Mouse (Mus musculus): ENCODE measurements around the gene Olfr711. TPM values are rescaled to one million over a fixed set of nuclear protein-coding genes. Genes with fewer than 3 reads are reported as not detected.
"Not testable (repeated sequence)": the region's sequence is repeated elsewhere in the genome, so short reads cannot be mapped to it uniquely, and the experiment has no call there.

Olfr711 gene
- not detected in 2 replicates for total RNA-seq (2012; rRNA removed)

DNA sequence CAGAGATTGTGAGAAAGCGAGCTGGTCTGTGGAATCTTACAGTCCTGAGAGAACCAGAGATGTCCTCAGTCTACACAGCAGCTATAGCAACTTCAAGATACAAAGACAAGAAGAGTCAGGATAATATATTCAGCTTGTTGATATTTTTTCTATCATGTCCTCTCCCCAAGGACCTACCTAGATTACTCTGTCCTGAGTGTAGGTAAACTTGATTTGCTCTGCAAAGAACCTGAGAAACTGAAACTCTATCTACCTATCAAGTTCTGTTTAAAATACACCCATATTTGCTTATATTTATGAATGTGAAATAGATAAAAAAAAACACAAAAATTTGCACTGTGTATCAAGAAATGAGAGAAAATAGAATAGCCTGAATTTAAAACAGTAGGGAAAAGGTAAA lies at the start of gene Olfr711:
Gene Olfr711, minus strand, starts transcription at position 101 of the 400 bp plus-strand sequence.
- TF ChIP-seq ZNF384 (IDR thresholded peaks at IDR 0.05; ENCODE audit: low read depth, low read length), result no peak
- TF ChIP-seq CHD2 (IDR thresholded peaks at IDR 0.05; ENCODE audit: low read depth, low read length), result no peak
- TF ChIP-seq MAFK (IDR thresholded peaks at IDR 0.05; ENCODE audit: insufficient read depth, low read depth, low read length), result no peak
- TF ChIP-seq HCFC1 (IDR thresholded peaks at IDR 0.05; ENCODE audit: borderline replicate concordance, insufficient read depth, low read length), result no peak
- TF ChIP-seq ZC3H11A (IDR thresholded peaks at IDR 0.05; ENCODE audit: borderline replicate concordance, low read depth, low read length), result no peak
- no peak within 1 kb of the TSS for H3K4me3 ChIP-seq (ENCODE audit: insufficient read depth in 1 of 2, low read depth in 1 of 2, low read length in 2 of 2, poor library complexity in 1 of 2, severe bottlenecking in 1 of 2)
- H3K9ac ChIP-seq (ENCODE audit: insufficient read depth, low read depth, low read length, poor library complexity, severe bottlenecking), result no peak within 1 kb of the TSS
- H3K36me3 ChIP-seq (ENCODE audit: control insufficient read depth, insufficient read depth, low read length, poor library complexity, severe bottlenecking), result no peaks in the 10 kb centered on the region
- no peaks in the 10 kb centered on the region for H3K9me3 ChIP-seq (ENCODE audit: control insufficient read depth, insufficient read depth, low read depth, low read length)
- DNase-seq (ENCODE audit: low read depth, low spot score), result no peak
- no peak within 1 kb of the TSS for H3K27ac ChIP-seq (ENCODE audit: insufficient read depth, low read depth, low read length, poor library complexity, severe bottlenecking)
- H3K4me1 ChIP-seq (ENCODE audit: control insufficient read depth in 2 of 2, insufficient read depth in 2 of 2, low read length in 2 of 2, poor library complexity in 1 of 2), result no peaks in the 10 kb centered on the region
- in situ Hi-C loops (cut with MboI; ENCODE audit: low sequenced_read_pairs in 2 of 2, unreplicated experiment in 2 of 2), result no loop called here

DNA sequence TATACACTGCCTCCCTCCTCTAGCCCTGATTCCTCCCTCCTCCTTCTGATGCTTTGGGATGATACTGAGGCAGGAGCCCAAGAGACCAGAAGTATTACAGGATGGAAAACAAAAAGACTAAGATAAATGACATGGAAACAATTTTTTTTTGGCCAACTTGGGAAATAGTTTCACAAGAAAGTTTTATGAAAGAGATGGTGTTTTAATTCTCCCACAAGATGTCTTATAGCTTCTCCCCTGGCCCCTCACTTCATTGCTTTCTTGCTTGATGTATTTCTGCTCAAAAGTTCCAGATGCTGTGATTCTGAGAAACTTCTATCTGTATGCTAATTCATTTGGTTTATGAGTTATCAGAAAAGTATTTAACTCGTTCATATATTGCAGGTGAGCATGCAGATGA lies 30.7 kb upstream of the Olfr711 start, which contains the start of gene Olfr2:
Gene Olfr2, minus strand, starts transcription at position 101 of the 400 bp plus-strand sequence.
- Histone ChIP-seq H3K9me3 (ENCODE audit: control insufficient read depth, insufficient read depth, low read depth, low read length) (no peaks in the 10 kb centered on the region), H3K27ac (ENCODE audit: insufficient read depth, low read depth, low read length, poor library complexity, severe bottlenecking) (no peak within 1 kb of the TSS), H3K4me1 (ENCODE audit: control insufficient read depth in 2 of 2, insufficient read depth in 2 of 2, low read length in 2 of 2, poor library complexity in 1 of 2) (no peaks in the 10 kb centered on the region), H3K9ac (ENCODE audit: insufficient read depth, low read depth, low read length, poor library complexity, severe bottlenecking) (no peak within 1 kb of the TSS), H3K36me3 (ENCODE audit: control insufficient read depth, insufficient read depth, low read length, poor library complexity, severe bottlenecking) (no peaks in the 10 kb centered on the region), H3K4me3 (ENCODE audit: insufficient read depth in 1 of 2, low read depth in 1 of 2, low read length in 2 of 2, poor library complexity in 1 of 2, severe bottlenecking in 1 of 2) (no peak within 1 kb of the TSS)
- TF ChIP-seq CHD2 (IDR thresholded peaks at IDR 0.05; ENCODE audit: low read depth, low read length), result no peak
- no peak for TF ChIP-seq HCFC1 (IDR thresholded peaks at IDR 0.05; ENCODE audit: borderline replicate concordance, insufficient read depth, low read length)
- no peak for TF ChIP-seq MAFK (IDR thresholded peaks at IDR 0.05; ENCODE audit: insufficient read depth, low read depth, low read length)
- TF ChIP-seq ZNF384 (IDR thresholded peaks at IDR 0.05; ENCODE audit: low read depth, low read length), result no peak
- no peak for TF ChIP-seq ZC3H11A (IDR thresholded peaks at IDR 0.05; ENCODE audit: borderline replicate concordance, low read depth, low read length)
- in situ Hi-C loops (cut with MboI; ENCODE audit: low sequenced_read_pairs in 2 of 2, unreplicated experiment in 2 of 2), result no loop called here
- no peak for DNase-seq (ENCODE audit: low read depth, low spot score)

DNA sequence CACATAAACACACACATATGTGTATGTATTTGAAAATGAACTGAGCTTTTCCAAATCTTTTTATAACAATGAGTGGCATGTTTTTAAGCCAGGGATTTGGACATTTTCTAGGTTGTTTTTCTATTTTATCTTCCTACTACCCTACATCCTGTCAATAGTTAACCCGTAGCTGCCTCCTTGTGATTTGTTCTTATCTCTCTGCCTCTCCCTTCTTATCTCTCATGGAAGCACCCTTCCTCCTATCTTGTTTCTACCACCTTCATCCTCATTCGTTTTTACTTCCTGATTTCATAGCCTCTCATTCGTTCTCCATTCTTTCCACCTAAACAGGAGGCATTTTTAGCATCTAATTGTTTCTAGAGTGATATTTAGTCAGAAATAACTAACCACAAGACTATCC lies 28.9 kb upstream of the Olfr711 start:
- TF ChIP-seq ZNF384 (IDR thresholded peaks at IDR 0.05; ENCODE audit: low read depth, low read length) (no peak), MAFK (IDR thresholded peaks at IDR 0.05; ENCODE audit: insufficient read depth, low read depth, low read length) (no peak), HCFC1 (IDR thresholded peaks at IDR 0.05; ENCODE audit: borderline replicate concordance, insufficient read depth, low read length) (no peak), CHD2 (IDR thresholded peaks at IDR 0.05; ENCODE audit: low read depth, low read length) (no peak), ZC3H11A (IDR thresholded peaks at IDR 0.05; ENCODE audit: borderline replicate concordance, low read depth, low read length) (no peak)
- H3K4me1 ChIP-seq (ENCODE audit: control insufficient read depth in 2 of 2, insufficient read depth in 2 of 2, low read length in 2 of 2, poor library complexity in 1 of 2), result no peaks in the 10 kb centered on the region
- no peaks in the 10 kb centered on the region for H3K9me3 ChIP-seq (ENCODE audit: control insufficient read depth, insufficient read depth, low read depth, low read length)
- no peak for DNase-seq (ENCODE audit: low read depth, low spot score)
- no peak overlapping the region for H3K4me3 ChIP-seq (ENCODE audit: insufficient read depth in 1 of 2, low read depth in 1 of 2, low read length in 2 of 2, poor library complexity in 1 of 2, severe bottlenecking in 1 of 2)
- H3K27ac ChIP-seq (ENCODE audit: insufficient read depth, low read depth, low read length, poor library complexity, severe bottlenecking), result no peak overlapping the region
- H3K9ac ChIP-seq (ENCODE audit: insufficient read depth, low read depth, low read length, poor library complexity, severe bottlenecking), result no peak overlapping the region
- in situ Hi-C loops (cut with MboI; ENCODE audit: low sequenced_read_pairs in 2 of 2, unreplicated experiment in 2 of 2), result no loop called here
- no peaks in the 10 kb centered on the region for H3K36me3 ChIP-seq (ENCODE audit: control insufficient read depth, insufficient read depth, low read length, poor library complexity, severe bottlenecking)

DNA sequence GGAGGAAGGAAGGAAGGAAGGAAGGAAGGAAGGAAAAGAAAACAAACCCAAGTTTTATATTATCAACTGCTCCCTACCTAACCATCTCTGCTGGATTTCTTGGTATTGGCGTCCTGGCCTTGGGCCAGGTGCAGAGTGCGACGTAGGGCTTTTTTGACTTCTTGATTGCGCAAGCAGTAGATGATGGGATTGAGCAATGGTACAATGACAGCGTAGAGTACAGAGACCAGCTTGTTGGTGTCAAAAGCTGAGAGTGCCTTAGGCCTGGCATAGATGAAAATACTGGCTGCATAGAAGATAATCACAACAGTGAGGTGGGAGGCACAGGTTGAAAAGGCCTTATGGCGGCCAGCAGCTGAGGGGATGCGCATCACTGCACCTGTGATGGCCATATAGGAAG lies 25.5 kb upstream of the Olfr711 start:
- in situ Hi-C loops (cut with MboI; ENCODE audit: low sequenced_read_pairs in 2 of 2, unreplicated experiment in 2 of 2), result no loop called here
- no peak overlapping the region for H3K4me3 ChIP-seq (ENCODE audit: insufficient read depth in 1 of 2, low read depth in 1 of 2, low read length in 2 of 2, poor library complexity in 1 of 2, severe bottlenecking in 1 of 2)
- H3K36me3 ChIP-seq (ENCODE audit: control insufficient read depth, insufficient read depth, low read length, poor library complexity, severe bottlenecking), result no peaks in the 10 kb centered on the region
- H3K27ac ChIP-seq (ENCODE audit: insufficient read depth, low read depth, low read length, poor library complexity, severe bottlenecking), result no peak overlapping the region
- H3K9ac ChIP-seq (ENCODE audit: insufficient read depth, low read depth, low read length, poor library complexity, severe bottlenecking), result no peak overlapping the region
- H3K4me1 ChIP-seq (ENCODE audit: control insufficient read depth in 2 of 2, insufficient read depth in 2 of 2, low read length in 2 of 2, poor library complexity in 1 of 2), result no peaks in the 10 kb centered on the region
- TF ChIP-seq ZNF384 (IDR thresholded peaks at IDR 0.05; ENCODE audit: low read depth, low read length) (no peak), ZC3H11A (IDR thresholded peaks at IDR 0.05; ENCODE audit: borderline replicate concordance, low read depth, low read length) (no peak), CHD2 (IDR thresholded peaks at IDR 0.05; ENCODE audit: low read depth, low read length) (no peak), HCFC1 (IDR thresholded peaks at IDR 0.05; ENCODE audit: borderline replicate concordance, insufficient read depth, low read length) (no peak), MAFK (IDR thresholded peaks at IDR 0.05; ENCODE audit: insufficient read depth, low read depth, low read length) (no peak)
- DNase-seq (ENCODE audit: low read depth, low spot score), result no peak
- no peaks in the 10 kb centered on the region for H3K9me3 ChIP-seq (ENCODE audit: control insufficient read depth, insufficient read depth, low read depth, low read length)

DNA sequence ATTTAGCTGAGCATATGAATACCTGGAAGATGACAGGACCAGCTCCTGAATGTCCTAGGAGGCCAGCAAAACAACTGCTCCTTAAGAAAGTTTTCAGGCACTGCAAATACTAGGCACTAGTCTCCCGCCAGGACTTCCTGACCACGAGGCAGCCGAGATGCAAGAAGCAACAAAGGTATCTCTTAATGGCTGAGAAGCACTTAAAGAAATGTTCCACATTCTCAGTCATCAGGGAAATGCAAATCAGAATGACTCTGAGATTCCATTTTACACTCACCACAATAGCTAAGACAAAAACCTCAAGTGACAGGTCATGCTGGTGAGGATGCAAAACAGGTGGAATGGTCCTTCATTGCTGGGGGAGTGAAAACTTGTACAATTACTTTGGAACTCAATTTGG lies 10.0 kb upstream of the Olfr711 start:
- H3K9me3 ChIP-seq (ENCODE audit: control insufficient read depth, insufficient read depth, low read depth, low read length), result no peaks in the 10 kb centered on the region
- in situ Hi-C loops (cut with MboI; ENCODE audit: low sequenced_read_pairs in 2 of 2, unreplicated experiment in 2 of 2), result no loop called here
- peak overlapping the region; percentile 73 for H3K9ac ChIP-seq (ENCODE audit: insufficient read depth, low read depth, low read length, poor library complexity, severe bottlenecking)
- H3K4me3 ChIP-seq (ENCODE audit: insufficient read depth in 1 of 2, low read depth in 1 of 2, low read length in 2 of 2, poor library complexity in 1 of 2, severe bottlenecking in 1 of 2), result peak overlapping the region; percentile 58 to 61
- H3K27ac ChIP-seq (ENCODE audit: insufficient read depth, low read depth, low read length, poor library complexity, severe bottlenecking), result peak overlapping the region; percentile 24; the same call in 1 of the 2 replicates
- TF ChIP-seq CHD2 (IDR thresholded peaks at IDR 0.05; ENCODE audit: low read depth, low read length), result no peak
- TF ChIP-seq ZNF384 (IDR thresholded peaks at IDR 0.05; ENCODE audit: low read depth, low read length), result no peak
- no peak for TF ChIP-seq HCFC1 (IDR thresholded peaks at IDR 0.05; ENCODE audit: borderline replicate concordance, insufficient read depth, low read length)
- TF ChIP-seq ZC3H11A (IDR thresholded peaks at IDR 0.05; ENCODE audit: borderline replicate concordance, low read depth, low read length), result no peak
- TF ChIP-seq MAFK (IDR thresholded peaks at IDR 0.05; ENCODE audit: insufficient read depth, low read depth, low read length), result no peak
- DNase-seq (ENCODE audit: low read depth, low spot score), result no peak
- H3K36me3 ChIP-seq (ENCODE audit: control insufficient read depth, insufficient read depth, low read length, poor library complexity, severe bottlenecking), result no peaks in the 10 kb centered on the region
- no peaks in the 10 kb centered on the region for H3K4me1 ChIP-seq (ENCODE audit: control insufficient read depth in 2 of 2, insufficient read depth in 2 of 2, low read length in 2 of 2, poor library complexity in 1 of 2)

DNA sequence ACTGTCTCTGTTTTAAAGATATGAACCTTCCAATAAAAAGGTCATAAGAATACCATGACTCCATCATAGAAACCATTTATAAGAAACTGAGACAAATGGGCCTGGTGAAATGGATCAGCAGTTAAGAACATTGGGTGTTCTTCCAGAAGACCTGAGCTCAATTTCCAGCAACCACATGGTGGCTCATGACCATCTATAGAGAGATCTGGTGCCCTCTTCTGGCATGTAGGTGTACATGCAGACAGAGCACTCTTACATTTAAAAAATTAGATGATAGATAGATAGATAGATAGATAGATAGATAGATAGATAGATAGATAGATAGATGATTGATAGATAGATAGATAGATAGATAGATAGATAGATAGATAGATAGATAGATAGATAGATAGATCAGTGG lies 7.8 kb downstream of the Olfr711 start:
- DNase-seq (ENCODE audit: low read depth, low spot score); H3K4me1 ChIP-seq (ENCODE audit: control insufficient read depth in 2 of 2, insufficient read depth in 2 of 2, low read length in 2 of 2, poor library complexity in 1 of 2); H3K4me3 ChIP-seq (ENCODE audit: insufficient read depth in 1 of 2, low read depth in 1 of 2, low read length in 2 of 2, poor library complexity in 1 of 2, severe bottlenecking in 1 of 2); H3K9ac ChIP-seq (ENCODE audit: insufficient read depth, low read depth, low read length, poor library complexity, severe bottlenecking); H3K36me3 ChIP-seq (ENCODE audit: control insufficient read depth, insufficient read depth, low read length, poor library complexity, severe bottlenecking); H3K27ac ChIP-seq (ENCODE audit: insufficient read depth, low read depth, low read length, poor library complexity, severe bottlenecking); H3K9me3 ChIP-seq (ENCODE audit: control insufficient read depth, insufficient read depth, low read depth, low read length); in situ Hi-C loops (cut with MboI; ENCODE audit: low sequenced_read_pairs in 2 of 2, unreplicated experiment in 2 of 2): not testable (repeated sequence)
